Mouse (Mus musculus) spleen, adult 12 weeks (tissue): ENCODE data around the gene Rps2.

ENCODE experiments used
- DNase-seq: peaks from one replicate; pipeline ENCODE4 v3.0.0; 2022; ENCODE audit warnings: low spot score

Rps2 gene

GRCm38 (mm10) chr17:24732233-24732935 is 14.5 kb downstream of the Rps2 start:
- DNase-seq = no peak

- no peak for DNase-seq
Observed at GRCm38 (mm10) chr17:24733434-24734050, 15.6 kb downstream of the Rps2 start.

- DNase-seq = no peak
Observed at GRCm38 (mm10) chr17:24734513-24734912, 16.6 kb downstream of the Rps2 start.

- no peak for DNase-seq
Observed at GRCm38 (mm10) chr17:24735446-24735845, 17.5 kb downstream of the Rps2 start.

GRCm38 (mm10) chr17:24736330-24737051 is 18.6 kb downstream of the Rps2 start, which contains the start of gene Msrb1:
Gene Msrb1 (plus strand): TSS chr17:24736642.
- DNase-seq = peak; percentile 95

- no peak for DNase-seq
Observed at GRCm38 (mm10) chr17:24737135-24737810, 19.4 kb downstream of the Rps2 start.

GRCm38 (mm10) chr17:24738238-24738637 is 20.3 kb downstream of the Rps2 start:
- DNase-seq = no peak

- DNase-seq = no peak
Observed at GRCm38 (mm10) chr17:24739926-24740325, 22.0 kb downstream of the Rps2 start.

- no peak for DNase-seq
Observed at GRCm38 (mm10) chr17:24742307-24742706, 24.4 kb downstream of the Rps2 start.

GRCm38 (mm10) chr17:24743896-24744295 is 26.0 kb downstream of the Rps2 start:
- DNase-seq = no peak

GRCm38 (mm10) chr17:24744381-24744780 is 26.5 kb downstream of the Rps2 start:
- no peak for DNase-seq

GRCm38 (mm10) chr17:24745526-24746497 is 27.9 kb downstream of the Rps2 start:
- peak; percentile 62 for DNase-seq

GRCm38 (mm10) chr17:24746986-24747385 is 29.1 kb downstream of the Rps2 start:
- DNase-seq = no peak

- DNase-seq = no peak
Observed at GRCm38 (mm10) chr17:24751528-24751927, 33.6 kb downstream of the Rps2 start.

- DNase-seq = no peak
Observed at GRCm38 (mm10) chr17:24752415-24753394, 34.8 kb downstream of the Rps2 start, which contains the start of gene Hs3st6. Gene Hs3st6 (plus strand): TSS chr17:24752988.

- no peak for DNase-seq
Observed at GRCm38 (mm10) chr17:24757394-24757793, 39.5 kb downstream of the Rps2 start.

- no peak for DNase-seq
Observed at GRCm38 (mm10) chr17:24761121-24761520, 43.2 kb downstream of the Rps2 start.

GRCm38 (mm10) chr17:24765016-24765905 is 47.3 kb downstream of the Rps2 start:
- DNase-seq = no peak
